Mouse (Mus musculus): Measurements from ENCODE around the gene Plcl2.

DNA sequence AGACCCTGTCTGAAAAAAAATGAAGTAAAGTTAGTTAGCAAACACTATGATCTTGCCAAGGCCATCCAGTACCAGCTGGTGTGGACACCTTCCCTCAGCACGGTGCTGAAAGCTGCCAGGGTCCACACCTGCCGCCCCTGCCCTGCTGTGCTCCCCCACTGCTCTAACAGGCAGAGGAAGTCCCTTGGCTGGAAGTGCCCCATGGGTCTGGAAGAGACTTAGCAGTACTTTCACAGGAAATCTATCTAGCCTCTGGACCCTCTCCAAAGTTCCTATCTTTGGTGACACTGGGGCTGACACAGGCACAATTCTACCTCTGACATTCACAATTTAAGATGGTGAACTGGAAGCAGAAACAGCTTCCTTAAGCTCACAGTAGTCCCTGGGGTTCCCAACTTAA, 227.9 kb downstream of the Plcl2 start:
- no peak for TF ChIP-seq POLR2A (IDR thresholded peaks at IDR 0.05; ENCODE audit: control insufficient read depth, extremely low read depth, insufficient read depth, low read length, poor library complexity)
- no peak for TF ChIP-seq CTCF (IDR thresholded peaks at IDR 0.05; ENCODE audit: borderline replicate concordance, control insufficient read depth, extremely low read depth, insufficient read depth, low read length, poor library complexity)
